Mouse (Mus musculus): ENCODE data around the gene Sult3a1. TPM values are rescaled to one million over a fixed set of nuclear protein-coding genes. Genes with fewer than 3 reads are reported as not detected.
"Not testable (repeated sequence)": the region's sequence is repeated elsewhere in the genome, so short reads cannot be mapped to it uniquely, and the experiment has no call there.

The Sult3a1 gene
- not detected in 2 replicates for polyA plus RNA-seq (2014; fragmentation: Nextera tagmentation; extraction: Ambion mirVana)

DNA sequence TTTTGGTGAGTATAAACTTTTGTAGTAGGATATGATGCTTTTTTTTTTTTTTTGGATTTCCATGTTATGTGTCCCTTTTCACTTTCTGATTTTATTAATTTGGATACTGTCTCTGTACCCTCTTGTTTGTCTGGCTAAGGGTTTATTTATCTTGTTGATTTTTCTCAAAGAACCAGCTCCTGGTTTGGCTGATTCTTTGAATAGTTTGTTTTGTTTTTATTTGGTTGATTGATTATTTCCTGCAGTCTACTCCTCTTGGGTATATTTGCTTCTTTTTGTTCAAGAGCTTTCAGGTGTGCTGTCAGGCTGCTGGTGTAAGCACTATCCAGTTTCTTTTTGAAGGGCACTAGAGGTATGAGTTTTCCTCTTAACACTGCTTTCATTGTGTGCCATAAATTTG lies at the start of gene Sult3a1:
Gene Sult3a1, plus strand, starts transcription at position 301 of the 400 bp plus-strand sequence.
- no peak for ATAC-seq (ENCODE audit: low read depth)
- H3K4me2 ChIP-seq (ENCODE audit: low read depth, low read length): no peak within 1 kb of the TSS

DNA sequence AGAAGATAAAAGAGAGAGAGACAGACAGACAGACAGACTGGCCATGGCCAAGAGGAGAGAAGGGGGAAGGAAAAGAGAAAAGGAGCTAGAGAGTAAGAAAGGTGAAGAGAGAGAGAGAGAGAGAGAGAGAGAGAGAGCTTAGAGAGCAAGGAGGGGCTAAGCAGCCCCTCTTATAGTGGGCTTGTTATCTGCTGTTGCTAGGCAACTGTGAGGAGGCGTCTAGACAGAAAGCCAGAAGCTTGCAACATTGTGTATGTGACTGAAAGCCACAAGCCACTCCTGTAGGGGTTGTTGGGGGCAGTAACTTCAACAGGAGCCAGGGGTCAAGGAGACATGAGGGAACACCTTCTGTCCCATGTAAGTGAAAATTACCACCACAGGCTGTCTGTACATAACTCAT lies 45.7 kb upstream of the Sult3a1 start:
- Histone ChIP-seq H3K4me3 (ENCODE audit: low read depth, low read length) (no peak overlapping the region), H3K9ac (ENCODE audit: low read depth, low read length) (no peak overlapping the region), H3K36me3 (ENCODE audit: control insufficient read depth, insufficient read depth, low read length) (no peaks in the 10 kb centered on the region), H3K9me3 (ENCODE audit: control insufficient read depth, low read length) (no peaks in the 10 kb centered on the region), H3K4me2 (ENCODE audit: low read depth, low read length) (no peak overlapping the region), H3K27ac (replicated peaks; ENCODE audit: low read depth, low read length) (no peak overlapping the region), H3K4me1 (ENCODE audit: control insufficient read depth, insufficient read depth, low read length) (no peaks in the 10 kb centered on the region), H3K27me3 (replicated peaks; ENCODE audit: control insufficient read depth, insufficient read depth, low read length) (no peaks in the 10 kb centered on the region)
- DNase-seq (ENCODE audit: low spot score) (no peak), ATAC-seq (ENCODE audit: low read depth) (no peak)
- 44% methylated on average over 1 of the region's 1 CpGs for WGBS

More for the DNA sequence above, at the start of gene Sult3a1:
- Histone ChIP-seq H3K9me3 (ENCODE audit: control insufficient read depth, low read length) (no peaks in the 10 kb centered on the region), H3K9ac (ENCODE audit: low read depth, low read length) (no peak within 1 kb of the TSS), H3K4me1 (ENCODE audit: control insufficient read depth, insufficient read depth, low read length) (no peaks in the 10 kb centered on the region), H3K36me3 (ENCODE audit: control insufficient read depth, insufficient read depth, low read length) (no peaks in the 10 kb centered on the region), H3K4me3 (ENCODE audit: low read depth, low read length) (no peak within 1 kb of the TSS), H3K27me3 (replicated peaks; ENCODE audit: control insufficient read depth, insufficient read depth, low read length) (no peaks in the 10 kb centered on the region), H3K27ac (replicated peaks; ENCODE audit: low read depth, low read length) (no peak within 1 kb of the TSS)
- DNase-seq (ENCODE audit: low spot score): no peak

DNA sequence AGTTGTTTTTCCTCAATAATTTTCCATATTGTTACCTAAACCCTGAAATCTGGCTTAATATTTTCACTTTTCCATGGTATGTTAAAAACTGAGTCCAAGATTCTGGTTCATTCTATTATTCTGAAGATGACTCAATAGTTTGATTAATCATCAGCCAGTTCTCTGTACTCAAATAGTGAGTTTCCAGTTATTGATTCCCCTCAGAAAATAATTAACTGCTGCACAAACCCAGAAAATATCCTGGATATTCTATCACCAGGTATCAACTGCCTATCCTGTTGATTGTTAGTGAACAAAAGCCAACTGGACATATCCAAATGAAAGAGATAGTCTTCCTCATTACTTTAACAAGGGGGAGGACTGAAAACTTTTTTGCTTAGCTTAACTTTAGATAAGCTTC lies 43.3 kb upstream of the Sult3a1 start:
- Histone ChIP-seq H3K4me1 (ENCODE audit: control insufficient read depth, insufficient read depth, low read length) (no peaks in the 10 kb centered on the region), H3K9me3 (ENCODE audit: control insufficient read depth, low read length) (no peaks in the 10 kb centered on the region), H3K4me2 (ENCODE audit: low read depth, low read length) (no peak overlapping the region), H3K27me3 (replicated peaks; ENCODE audit: control insufficient read depth, insufficient read depth, low read length) (no peaks in the 10 kb centered on the region), H3K27ac (replicated peaks; ENCODE audit: low read depth, low read length) (no peak overlapping the region), H3K4me3 (ENCODE audit: low read depth, low read length) (no peak overlapping the region), H3K9ac (ENCODE audit: low read depth, low read length) (no peak overlapping the region), H3K36me3 (ENCODE audit: control insufficient read depth, insufficient read depth, low read length) (no peaks in the 10 kb centered on the region)
- DNase-seq (ENCODE audit: low spot score) (no peak), ATAC-seq (ENCODE audit: low read depth) (no peak)

DNA sequence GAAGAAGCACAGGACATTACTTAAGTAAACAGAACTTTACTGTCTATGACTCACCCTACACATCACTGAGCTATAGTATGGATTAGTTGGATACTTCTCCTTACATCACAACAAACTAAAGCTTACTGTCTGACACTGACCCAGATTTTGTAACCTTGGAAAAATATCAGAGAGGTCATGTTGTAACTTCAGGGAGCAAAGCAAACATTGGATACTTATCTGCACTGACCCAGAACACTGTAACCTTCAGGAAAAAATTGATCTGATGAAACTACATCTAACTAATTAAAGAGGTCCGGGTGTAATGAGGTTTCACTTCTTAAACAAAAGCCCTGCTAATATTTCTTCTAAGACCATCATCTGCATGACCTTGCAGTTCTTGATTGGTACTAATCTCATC lies 40.6 kb upstream of the Sult3a1 start:
- WGBS: 62% methylated on average over 1 of the region's 1 CpGs

DNA sequence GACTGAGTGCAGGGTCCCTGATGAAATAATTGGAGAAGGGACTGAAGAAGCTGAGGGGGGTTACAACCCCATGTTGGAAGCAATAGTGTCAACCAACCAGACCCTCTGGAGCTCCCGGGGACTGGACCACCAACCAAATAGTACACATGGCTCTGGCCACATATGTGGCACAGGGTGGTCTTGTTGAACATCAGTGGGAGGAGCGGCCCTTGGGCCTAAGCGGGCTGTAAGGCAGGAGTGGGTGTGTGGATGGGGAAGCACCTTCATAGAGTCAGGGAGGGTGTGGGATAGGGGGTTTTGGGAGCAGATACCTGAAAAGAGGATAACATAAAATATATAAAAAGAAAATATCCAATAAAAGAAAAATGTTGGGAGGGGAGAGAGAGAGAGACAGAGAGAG lies 36.6 kb upstream of the Sult3a1 start:
- DNase-seq (ENCODE audit: low spot score): no peak
- no peak for ATAC-seq (ENCODE audit: low read depth)
- H3K4me3 ChIP-seq (ENCODE audit: low read depth, low read length): no peak overlapping the region
- WGBS: 93% methylated on average over 3 of the region's 3 CpGs
- H3K36me3 ChIP-seq (ENCODE audit: control insufficient read depth, insufficient read depth, low read length): no peaks in the 10 kb centered on the region
- H3K4me1 ChIP-seq (ENCODE audit: control insufficient read depth, insufficient read depth, low read length): no peaks in the 10 kb centered on the region
- no peak overlapping the region for H3K27ac ChIP-seq (replicated peaks; ENCODE audit: low read depth, low read length)
- no peak overlapping the region for H3K4me2 ChIP-seq (ENCODE audit: low read depth, low read length)
- no peaks in the 10 kb centered on the region for H3K27me3 ChIP-seq (replicated peaks; ENCODE audit: control insufficient read depth, insufficient read depth, low read length)
- H3K9me3 ChIP-seq (ENCODE audit: control insufficient read depth, low read length): no peaks in the 10 kb centered on the region
- H3K9ac ChIP-seq (ENCODE audit: low read depth, low read length): no peak overlapping the region

More for the DNA sequence above, 40.6 kb upstream of the Sult3a1 start:
- H3K36me3 ChIP-seq (ENCODE audit: control insufficient read depth, insufficient read depth, low read length): no peaks in the 10 kb centered on the region
- no peak overlapping the region for H3K27ac ChIP-seq (replicated peaks; ENCODE audit: low read depth, low read length)
- DNase-seq (ENCODE audit: low spot score) (no peak), ATAC-seq (ENCODE audit: low read depth) (no peak)
- H3K9me3 ChIP-seq (ENCODE audit: control insufficient read depth, low read length): no peaks in the 10 kb centered on the region
- H3K4me1 ChIP-seq (ENCODE audit: control insufficient read depth, insufficient read depth, low read length): no peaks in the 10 kb centered on the region
- no peak overlapping the region for H3K4me3 ChIP-seq (ENCODE audit: low read depth, low read length)
- no peaks in the 10 kb centered on the region for H3K27me3 ChIP-seq (replicated peaks; ENCODE audit: control insufficient read depth, insufficient read depth, low read length)
- no peak overlapping the region for H3K9ac ChIP-seq (ENCODE audit: low read depth, low read length)
- H3K4me2 ChIP-seq (ENCODE audit: low read depth, low read length): no peak overlapping the region

DNA sequence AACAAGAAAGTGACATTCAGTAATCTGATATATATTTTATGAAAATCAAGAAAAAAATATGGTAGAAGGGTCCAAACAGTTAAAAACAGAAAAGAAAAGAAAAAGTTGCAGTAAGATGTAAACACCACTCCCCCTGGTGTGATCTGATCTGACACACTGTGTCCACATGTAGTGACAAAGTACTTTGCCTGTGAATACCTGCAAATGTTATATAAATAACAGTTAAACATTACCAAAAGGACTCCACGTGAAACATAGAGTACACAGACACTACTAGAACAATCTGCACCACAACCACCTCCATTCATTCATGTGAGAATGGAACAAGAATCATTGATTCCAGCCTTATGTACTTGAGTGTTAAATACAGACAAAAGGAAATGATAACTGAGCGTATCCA lies 8.5 kb downstream of the Sult3a1 start:
- 70% methylated on average over 2 of the region's 2 CpGs for WGBS
- H3K4me2 ChIP-seq (ENCODE audit: low read depth, low read length): no peak overlapping the region
- ATAC-seq (ENCODE audit: low read depth) (no peak), DNase-seq (ENCODE audit: low spot score) (no peak)
- H3K4me3 ChIP-seq (ENCODE audit: low read depth, low read length): no peak overlapping the region
- no peaks in the 10 kb centered on the region for H3K27me3 ChIP-seq (replicated peaks; ENCODE audit: control insufficient read depth, insufficient read depth, low read length)
- H3K27ac ChIP-seq (replicated peaks; ENCODE audit: low read depth, low read length): no peak overlapping the region
- no peaks in the 10 kb centered on the region for H3K36me3 ChIP-seq (ENCODE audit: control insufficient read depth, insufficient read depth, low read length)
- no peak overlapping the region for H3K9ac ChIP-seq (ENCODE audit: low read depth, low read length)
- no peaks in the 10 kb centered on the region for H3K9me3 ChIP-seq (ENCODE audit: control insufficient read depth, low read length)
- H3K4me1 ChIP-seq (ENCODE audit: control insufficient read depth, insufficient read depth, low read length): no peaks in the 10 kb centered on the region

DNA sequence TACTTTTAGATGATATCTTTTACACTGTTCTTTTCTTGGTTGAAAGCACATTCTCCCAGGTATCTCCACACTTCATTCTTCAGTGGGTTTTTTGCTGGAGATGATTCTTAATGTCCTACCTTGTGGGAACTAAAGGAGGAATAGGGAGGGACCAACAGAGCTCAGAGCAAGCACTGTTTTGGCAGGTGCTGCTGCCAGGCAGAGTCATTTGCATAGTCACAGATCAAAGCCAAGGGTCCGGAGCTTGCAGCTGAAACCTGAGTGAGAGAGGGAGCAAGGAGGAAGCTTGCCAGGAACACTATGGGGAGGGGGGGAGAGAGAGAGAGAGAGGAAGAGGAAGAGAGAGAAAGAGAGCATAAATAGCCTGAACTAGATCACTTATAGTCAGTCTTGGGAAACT lies 12.9 kb downstream of the Sult3a1 start:
- no peak overlapping the region for H3K4me3 ChIP-seq (ENCODE audit: low read depth, low read length)
- no peaks in the 10 kb centered on the region for H3K36me3 ChIP-seq (ENCODE audit: control insufficient read depth, insufficient read depth, low read length)
- H3K27me3 ChIP-seq (replicated peaks; ENCODE audit: control insufficient read depth, insufficient read depth, low read length): no peaks in the 10 kb centered on the region
- no peak overlapping the region for H3K27ac ChIP-seq (replicated peaks; ENCODE audit: low read depth, low read length)
- no peaks in the 10 kb centered on the region for H3K9me3 ChIP-seq (ENCODE audit: control insufficient read depth, low read length)
- DNase-seq (ENCODE audit: low spot score): no peak
- no peak overlapping the region for H3K4me2 ChIP-seq (ENCODE audit: low read depth, low read length)
- ATAC-seq (ENCODE audit: low read depth): no peak
- WGBS: 12% methylated on average over 1 of the region's 1 CpGs
- H3K9ac ChIP-seq (ENCODE audit: low read depth, low read length): no peak overlapping the region
- no peaks in the 10 kb centered on the region for H3K4me1 ChIP-seq (ENCODE audit: control insufficient read depth, insufficient read depth, low read length)

GRCm38 (mm10) chr10:33872672-33873398 lies 15.3 kb downstream of the Sult3a1 start:
- no peak for ATAC-seq (ENCODE audit: low read depth)

GRCm38 (mm10) chr10:33882411-33882810 lies 24.9 kb downstream of the Sult3a1 start:
- not testable (repeated sequence) for ATAC-seq (ENCODE audit: low read depth); H3K36me3 ChIP-seq (ENCODE audit: control insufficient read depth, insufficient read depth, low read length); H3K9ac ChIP-seq (ENCODE audit: low read depth, low read length); H3K4me2 ChIP-seq (ENCODE audit: low read depth, low read length); H3K4me1 ChIP-seq (ENCODE audit: control insufficient read depth, insufficient read depth, low read length); H3K4me3 ChIP-seq (ENCODE audit: low read depth, low read length); H3K9me3 ChIP-seq (ENCODE audit: control insufficient read depth, low read length); DNase-seq (ENCODE audit: low spot score); H3K27me3 ChIP-seq (replicated peaks; ENCODE audit: control insufficient read depth, insufficient read depth, low read length); H3K27ac ChIP-seq (replicated peaks; ENCODE audit: low read depth, low read length)
- WGBS: 88% methylated on average over 2 of the region's 2 CpGs

More at GRCm38 (mm10) chr10:33872672-33873398, 15.3 kb downstream of the Sult3a1 start:
- no peak overlapping the region for H3K27ac ChIP-seq (replicated peaks; ENCODE audit: low read depth, low read length)
- H3K4me2 ChIP-seq (ENCODE audit: low read depth, low read length): no peak overlapping the region
- H3K9ac ChIP-seq (ENCODE audit: low read depth, low read length): no peak overlapping the region
- H3K4me1 ChIP-seq (ENCODE audit: control insufficient read depth, insufficient read depth, low read length): no peaks in the 10 kb centered on the region
- no peak overlapping the region for H3K4me3 ChIP-seq (ENCODE audit: low read depth, low read length)
- DNase-seq (ENCODE audit: low spot score): no peak
- 80% methylated on average over 2 of the region's 2 CpGs for WGBS
- H3K36me3 ChIP-seq (ENCODE audit: control insufficient read depth, insufficient read depth, low read length): no peaks in the 10 kb centered on the region
- H3K9me3 ChIP-seq (ENCODE audit: control insufficient read depth, low read length): no peaks in the 10 kb centered on the region
- no peaks in the 10 kb centered on the region for H3K27me3 ChIP-seq (replicated peaks; ENCODE audit: control insufficient read depth, insufficient read depth, low read length)

All from embryonic facial prominence, embryonic 14.5 days (tissue).